Mouse (Mus musculus) kidney, adult 2 months (tissue): ENCODE results near the gene Spc25.

ENCODE experiments used
- CTCF ChIP-seq: fragments of 200-500 bp; conservative IDR thresholded peaks from 2 replicates; pipeline ENCODE4 v1.5.1; 2011; ENCODE audit warnings: low read depth, mild to moderate bottlenecking, control low read depth, low read length, moderate library complexity, mixed read lengths; ENCODE audit not compliant: insufficient read depth, insufficient read length
- POLR2A ChIP-seq: fragments of 200-500 bp; IDR thresholded peaks from one replicate; pipeline ENCODE4 v1.6.1; 2011; ENCODE audit warnings: low read depth, low read length, control low read depth

DNA sequence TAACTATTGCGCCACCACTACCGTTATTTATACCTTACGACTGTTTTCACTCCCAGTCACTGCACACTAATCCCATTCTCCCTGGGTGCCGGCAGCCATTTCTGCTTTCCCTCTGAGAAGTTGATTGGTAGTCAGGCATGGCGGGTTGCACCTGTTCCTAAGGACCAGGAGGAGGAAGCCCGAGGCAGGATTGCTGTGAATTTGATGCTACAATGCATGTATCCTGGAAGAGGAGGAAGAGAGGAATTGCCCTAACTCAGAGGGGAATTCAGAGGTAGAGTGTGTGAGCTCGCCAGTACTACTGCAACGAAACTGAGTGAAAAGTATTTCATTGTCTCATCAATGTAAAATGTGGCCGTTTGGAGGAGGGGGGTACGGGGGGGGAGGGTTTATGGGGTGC is 6.7 kb upstream of the Spc25 start:
- TF ChIP-seq CTCF = no peak
- no peak for TF ChIP-seq POLR2A
